Mouse (Mus musculus) stomach, embryonic 14.5 days (tissue): Measurements from ENCODE around the gene Uqcrq. TPM values are rescaled to one million over a fixed set of nuclear protein-coding genes. Genes with fewer than 3 reads are reported as not detected.
A peak's percentile ranks its signal among the peaks of the same experiment; 100 is the strongest.

Source experiments
- ATAC-seq: fragments of 200-750 bp; cut with Nextera tagmentation; 2 replicates; pipeline ENCODE4 v1.8.0; 2017; ENCODE audit warnings: low read depth, moderate TSS enrichment; ENCODE audit not compliant: insufficient number of reproducible peaks, insufficient read depth, low FRiP score
- H3K27ac ChIP-seq: fragments of 300-500 bp; sonication (generic); 2 replicates; pipeline ENCODE4 v1.5.1; 2014; ENCODE audit warnings: mild to moderate bottlenecking, low read length, moderate library complexity, mixed read lengths
- H3K27me3 ChIP-seq: fragments of 300-500 bp; sonication (generic); 2 replicates; pipeline ENCODE4 v1.6.1; 2014; ENCODE audit warnings: low read length, control low read depth, mixed read lengths; ENCODE audit not compliant: control insufficient read depth, insufficient read depth
- H3K36me3 ChIP-seq: fragments of 300-500 bp; sonication (generic); 2 replicates; pipeline ENCODE4 v1.6.1; 2014; ENCODE audit warnings: mild to moderate bottlenecking, control low read depth, low read length, moderate library complexity, mixed read lengths; ENCODE audit not compliant: control insufficient read depth, insufficient read depth
- H3K4me1 ChIP-seq: fragments of 300-500 bp; sonication (generic); 2 replicates; pipeline ENCODE4 v1.6.1; 2014; ENCODE audit warnings: low read length, control low read depth, mixed read lengths; ENCODE audit not compliant: control insufficient read depth, insufficient read depth
- H3K4me2 ChIP-seq: fragments of 300-500 bp; sonication (generic); replicated peaks from 2 replicates; pipeline ENCODE4 v1.6.1; 2014; ENCODE audit warnings: low read depth, low read length, control low read depth
- H3K4me3 ChIP-seq: fragments of 300-500 bp; sonication (generic); 2 replicates; pipeline ENCODE4 v1.5.1; 2014; ENCODE audit warnings: low read depth, low read length, control low read depth
- H3K9ac ChIP-seq: fragments of 300-500 bp; sonication (generic); replicated peaks from 2 replicates; pipeline ENCODE4 v1.6.1; 2014; ENCODE audit warnings: low read depth, mild to moderate bottlenecking, control low read depth, low read length, moderate library complexity, mixed read lengths
- H3K9me3 ChIP-seq: fragments of 300-500 bp; sonication (generic); 2 replicates; pipeline ENCODE4 v1.6.1; 2016; ENCODE audit warnings: low read depth, low read length, control low read depth; ENCODE audit not compliant: control insufficient read depth
- WGBS: fragments of 180-500 bp; shearing (Covaris S2); extraction: QIAGEN DNeasy Blood & Tissue Kit; methylation state at CpG from one replicate; pipeline ENCODE4 v1.1.7; 2014; 5-methylcytosine and 5-hydroxymethylcytosine counted together
- polyA plus RNA-seq: library from polyadenylated mRNA; unstranded; fragments of >200 nt; fragmentation: Nextera tagmentation; extraction: Ambion mirVana; gene quantifications from 2 replicates; pipeline ENCODE4 v1.2.1, GENCODE M21; 2014

Uqcrq gene
- polyA plus RNA-seq: 477 and 521 TPM in 2 replicates

- under 1% methylated on average over 44 of the region's 44 CpGs for whole genome bisulfite sequencing
- peaks cover 5% of the 10 kb centered on the region; the same call in 1 of the 2 replicates for H3K36me3 ChIP-seq
- peak; percentile 95 for ATAC-seq
Measured at GRCm38 (mm10) chr11:53430670-53431346, at the start of gene Uqcrq, which contains the start of gene Gdf9. Uqcrq (minus strand) TSS chr11:53430831. Gdf9 (plus strand) TSS chr11:53431023.

DNA sequence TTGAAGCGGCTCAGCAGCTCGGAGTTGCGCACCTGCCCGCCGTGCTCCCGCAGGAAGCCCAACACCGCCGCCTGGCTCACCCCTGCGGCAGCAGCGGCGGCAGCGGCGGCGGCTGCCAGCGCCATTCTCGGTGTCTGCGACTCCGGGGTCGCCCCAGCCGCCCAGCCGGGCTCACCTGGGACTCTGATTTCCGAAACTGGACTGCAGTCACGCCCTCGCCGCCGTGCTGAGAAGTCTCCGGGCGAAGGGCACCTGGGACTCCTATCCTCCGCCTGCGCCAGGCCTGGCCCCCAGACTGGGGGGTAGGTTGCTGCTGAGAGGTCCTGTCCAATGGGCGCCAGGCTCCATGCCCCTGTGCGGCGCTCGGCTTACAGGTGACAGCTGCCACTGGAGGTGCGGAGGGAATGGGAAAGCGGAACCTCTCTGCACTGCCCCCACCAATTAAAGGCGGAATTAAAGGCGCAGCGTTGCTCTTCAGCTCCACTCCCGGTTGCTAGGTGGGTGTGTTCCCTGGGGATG lies 49.2 kb upstream of the Uqcrq start, which contains the start of the genes Gm9945 and Sowaha:
TSS of gene Gm9945 (plus strand) at position 384 of the 519 bp plus-strand sequence.
TSS of gene Sowaha (minus strand) at position 492 of the 519 bp plus-strand sequence.
- Histone ChIP-seq H3K9ac (no peak within 1 kb of the TSS), H3K9me3 (0 out of 2 replicates have a peak, but pooled peaks cover 3% of the 10 kb centered on the region), H3K27ac (no peak within 1 kb of the TSS), H3K4me3 (peak within 1 kb of the TSS; percentile 29), H3K36me3 (no peaks in the 10 kb centered on the region), H3K4me2 (peak within 1 kb of the TSS; percentile 69), H3K27me3 (peaks cover 49% of the 10 kb centered on the region), H3K4me1 (0 out of 2 replicates have a peak, but pooled peaks cover 6% of the 10 kb centered on the region)
- peak; percentile 56; the same call in 1 of the 2 replicates for ATAC-seq
- WGBS: 4% methylated on average over 40 of the region's 40 CpGs

More at GRCm38 (mm10) chr11:53430670-53431346, at the start of gene Uqcrq, which contains the start of gene Gdf9:
- Histone ChIP-seq H3K4me3 (peak within 1 kb of the TSS; percentile 89), H3K4me1 (peaks cover 10% of the 10 kb centered on the region), H3K9ac (peak within 1 kb of the TSS; percentile 79), H3K9me3 (no peaks in the 10 kb centered on the region), H3K4me2 (peak within 1 kb of the TSS; percentile 74), H3K27me3 (no peaks in the 10 kb centered on the region), H3K27ac (peak within 1 kb of the TSS; percentile 62; the same call in 1 of the 2 replicates)

DNA sequence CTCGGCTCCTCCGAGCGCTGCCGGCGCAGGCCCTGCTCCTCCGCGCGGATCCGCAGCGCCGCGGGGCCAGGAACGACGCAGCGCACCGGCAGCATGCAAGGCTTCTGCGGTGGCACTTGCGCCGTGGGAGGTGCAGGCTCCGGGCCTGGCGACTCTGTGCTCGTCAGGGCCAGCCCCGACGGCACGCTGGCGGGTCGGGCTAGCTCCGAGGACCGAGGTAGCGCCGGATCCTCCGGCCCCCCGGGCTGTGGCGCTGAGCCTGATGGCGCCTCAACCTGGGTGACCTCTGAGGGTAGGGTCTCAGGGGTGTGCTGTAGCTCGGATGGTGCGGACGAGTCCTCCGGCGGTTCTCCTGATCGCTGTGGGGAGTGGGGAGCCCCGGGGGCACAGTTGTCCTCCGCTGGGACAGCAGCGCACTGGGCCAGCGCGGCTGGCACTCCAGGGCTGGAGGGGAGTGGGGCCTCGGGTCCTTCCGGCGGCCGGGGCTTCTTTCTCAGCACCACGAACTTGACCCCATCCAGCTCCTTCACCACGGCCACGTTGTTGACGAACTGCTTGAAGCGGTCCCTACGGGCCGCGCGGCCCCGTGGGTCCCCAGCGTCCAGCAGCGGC lies 48.6 kb upstream of the Uqcrq start:
- 0 out of 2 replicates have a peak, but pooled peaks cover 6% of the 10 kb centered on the region for H3K4me1 ChIP-seq
- no peak for ATAC-seq
- peak overlapping the region; percentile 29 for H3K4me3 ChIP-seq
- no peak overlapping the region for H3K9ac ChIP-seq
- peaks cover 53% of the 10 kb centered on the region for H3K27me3 ChIP-seq
- no peak overlapping the region for H3K27ac ChIP-seq
- 0 out of 2 replicates have a peak, but pooled peaks cover 3% of the 10 kb centered on the region for H3K9me3 ChIP-seq
- 2% methylated on average over 62 of the region's 62 CpGs for WGBS
- no peaks in the 10 kb centered on the region for H3K36me3 ChIP-seq
- peak overlapping the region; percentile 69 for H3K4me2 ChIP-seq

DNA sequence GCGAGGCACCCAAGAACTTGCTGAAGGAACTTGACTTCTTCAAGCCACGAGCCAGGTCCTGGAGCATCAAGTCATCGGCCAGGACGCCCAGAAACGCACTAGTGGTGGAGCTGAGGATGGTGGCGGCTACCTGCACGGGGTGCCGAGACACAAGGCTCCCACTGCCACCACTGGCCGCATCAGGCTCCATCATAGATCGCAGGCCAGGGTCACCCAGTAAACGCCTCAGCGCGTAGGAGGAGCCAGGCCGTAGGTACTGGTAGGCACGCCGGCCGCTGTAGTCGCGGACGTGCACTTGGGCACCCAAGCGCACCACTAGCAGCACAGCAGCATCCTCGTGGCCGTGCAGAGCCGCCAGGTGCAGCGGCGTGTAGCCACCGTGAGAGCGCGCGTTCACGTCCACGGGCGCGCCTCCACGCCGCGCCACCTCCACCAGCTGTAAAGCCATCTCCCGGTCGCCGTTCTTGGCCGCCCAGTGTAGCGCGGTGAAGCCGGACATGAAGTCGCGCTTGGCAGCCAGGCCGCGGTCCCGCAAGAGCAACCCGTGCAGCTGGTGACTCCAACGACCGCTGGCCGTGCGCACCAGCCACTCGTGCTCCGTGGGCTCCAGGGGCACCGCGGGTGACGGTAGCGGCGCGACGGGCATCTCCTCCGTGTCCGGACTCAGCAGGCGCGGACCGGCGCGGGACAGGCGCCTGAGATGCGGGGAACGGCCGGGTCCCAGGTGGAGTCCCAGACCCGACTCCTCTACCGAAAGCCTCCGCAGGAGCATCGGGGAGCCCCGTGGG lies 47.9 kb upstream of the Uqcrq start:
- Histone ChIP-seq H3K27me3 (peaks cover 53% of the 10 kb centered on the region), H3K36me3 (no peaks in the 10 kb centered on the region), H3K9me3 (0 out of 2 replicates have a peak, but pooled peaks cover 3% of the 10 kb centered on the region), H3K4me1 (0 out of 2 replicates have a peak, but pooled peaks cover 6% of the 10 kb centered on the region), H3K9ac (no peak overlapping the region), H3K27ac (no peak overlapping the region), H3K4me2 (peak overlapping the region; percentile 69), H3K4me3 (peak overlapping the region; percentile 29)
- WGBS: 4% methylated on average over 79 of the region's 79 CpGs
- ATAC-seq: no peak

GRCm38 (mm10) chr11:53477833-53478232 lies 47.2 kb upstream of the Uqcrq start:
- no peak overlapping the region for H3K4me3 ChIP-seq
- H3K4me1 ChIP-seq: 0 out of 2 replicates have a peak, but pooled peaks cover 6% of the 10 kb centered on the region
- no peak overlapping the region for H3K27ac ChIP-seq
- ATAC-seq: no peak
- H3K27me3 ChIP-seq: peaks cover 53% of the 10 kb centered on the region
- H3K4me2 ChIP-seq: no peak overlapping the region
- H3K9me3 ChIP-seq: 0 out of 2 replicates have a peak, but pooled peaks cover 3% of the 10 kb centered on the region
- 50% methylated on average over 7 of the region's 7 CpGs for WGBS
- no peaks in the 10 kb centered on the region for H3K36me3 ChIP-seq
- H3K9ac ChIP-seq: no peak overlapping the region

DNA sequence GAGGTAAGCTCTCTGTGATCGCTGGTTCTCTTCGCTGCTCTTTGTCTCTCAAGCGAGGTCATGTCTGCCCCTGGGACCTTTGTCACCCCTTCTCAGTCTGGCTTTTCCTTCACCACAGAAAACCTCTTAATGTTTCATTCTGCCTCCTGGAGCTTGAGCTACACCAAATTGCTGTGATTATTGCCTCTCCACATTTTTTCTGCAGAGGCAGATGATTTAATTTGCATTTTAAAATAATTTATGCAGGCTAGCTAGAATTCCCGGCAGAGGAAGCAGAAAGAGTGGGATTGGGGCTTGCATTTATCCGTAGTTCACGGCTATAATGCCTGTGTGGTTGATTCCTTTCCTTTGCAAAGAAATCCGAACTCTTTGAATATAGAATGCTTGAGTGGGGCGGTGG lies 45.0 kb upstream of the Uqcrq start:
- H3K4me1 ChIP-seq: 0 out of 2 replicates have a peak, but pooled peaks cover 8% of the 10 kb centered on the region
- ATAC-seq: no peak
- 36% methylated on average over 8 of the region's 8 CpGs for WGBS
- no peak overlapping the region for H3K4me2 ChIP-seq
- H3K27me3 ChIP-seq: peaks cover 49% of the 10 kb centered on the region
- no peak overlapping the region for H3K9ac ChIP-seq
- H3K9me3 ChIP-seq: 0 out of 2 replicates have a peak, but pooled peaks cover 3% of the 10 kb centered on the region
- no peak overlapping the region for H3K4me3 ChIP-seq
- H3K27ac ChIP-seq: no peak overlapping the region
- no peaks in the 10 kb centered on the region for H3K36me3 ChIP-seq

DNA sequence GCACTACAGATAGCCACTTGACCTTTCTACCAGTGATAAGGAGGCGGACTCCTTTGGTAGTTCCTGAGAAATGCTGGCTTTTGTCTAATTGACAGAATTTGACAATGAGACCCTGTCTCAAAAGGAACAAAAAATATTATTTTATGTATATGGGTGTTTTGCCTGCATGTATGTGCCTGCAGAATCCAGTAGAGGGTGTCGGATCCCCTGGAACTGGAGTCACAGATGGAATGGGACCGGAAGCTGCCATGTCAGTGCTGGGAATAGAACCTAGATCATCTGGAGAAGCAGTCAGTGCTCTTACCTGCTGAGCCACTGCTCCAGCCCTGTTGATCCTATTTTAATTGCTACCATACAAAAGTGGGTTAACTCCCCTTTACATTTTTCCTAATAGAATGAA lies 42.1 kb upstream of the Uqcrq start:
- no peak for ATAC-seq
- H3K4me3 ChIP-seq: no peak overlapping the region
- H3K4me1 ChIP-seq: peaks cover 8% of the 10 kb centered on the region; the same call in 1 of the 2 replicates
- H3K36me3 ChIP-seq: no peaks in the 10 kb centered on the region
- H3K27me3 ChIP-seq: peaks cover 33% of the 10 kb centered on the region
- WGBS: 70% methylated on average over 3 of the region's 3 CpGs
- no peak overlapping the region for H3K9ac ChIP-seq
- H3K4me2 ChIP-seq: no peak overlapping the region
- H3K27ac ChIP-seq: no peak overlapping the region
- no peaks in the 10 kb centered on the region for H3K9me3 ChIP-seq
